Mouse (Mus musculus): ENCODE results near the gene Fah. TPM values are rescaled to one million over a fixed set of nuclear protein-coding genes. Genes with fewer than 3 reads are reported as not detected.

The Fah gene
- total RNA-seq, 2 experiments from 2014 or later: not detected

Other genes with a start within 250 kb of the Fah start
- gene Arnt2, start 196.5 kb downstream of the Fah start, total RNA-seq (2014; fragmentation: Nextera tagmentation): not detected in 2 replicates
- not detected in 2 replicates for gene Arnt2, start 196.5 kb downstream of the Fah start, total RNA-seq (2017)
- not detected in 2 replicates for gene Gm2115, start 77.8 kb downstream of the Fah start, total RNA-seq (2014; fragmentation: Nextera tagmentation)
- gene Gm2115, start 77.8 kb downstream of the Fah start, total RNA-seq (2017): not detected in 2 replicates
- 54.8 and 68.8 TPM in 2 replicates for gene Zfand6, start 83.2 kb upstream of the Fah start, total RNA-seq (2014; fragmentation: Nextera tagmentation)
- 50.8 and 70.7 TPM in 2 replicates for gene Zfand6, start 83.2 kb upstream of the Fah start, total RNA-seq (2017)
- gene Olfr291, start 246.8 kb upstream of the Fah start, total RNA-seq (2014; fragmentation: Nextera tagmentation): not detected in 2 replicates
- gene Olfr291, start 246.8 kb upstream of the Fah start, total RNA-seq (2017): not detected in 2 replicates

Data from granulocyte monocyte progenitor cell, adult 5-6 weeks (primary cell).